Mouse (Mus musculus) erythroblast, embryonic 14.5 days (primary cell): Measurements from ENCODE around the gene Cyp39a1. TPM values are rescaled to one million over a fixed set of nuclear protein-coding genes. Genes with fewer than 3 reads are reported as not detected.

Experiments used
- H3K27me3 ChIP-seq: 2 replicates; pipeline ENCODE4 v1.6.1; 2012; ENCODE audit warnings: inconsistent platforms; ENCODE audit not compliant: control insufficient read depth
- H3K36me3 ChIP-seq: 2 replicates; pipeline ENCODE4 v1.6.1; 2012; ENCODE audit warnings: mild to moderate bottlenecking, inconsistent platforms; ENCODE audit not compliant: control insufficient read depth
- H3K4me1 ChIP-seq: 2 replicates; pipeline ENCODE4 v1.6.1; 2012; ENCODE audit warnings: inconsistent platforms; ENCODE audit not compliant: control insufficient read depth
- H3K4me3 ChIP-seq: replicated peaks from 2 replicates; pipeline ENCODE3; 2012; ENCODE audit warnings: moderate library complexity, mild to moderate bottlenecking, inconsistent platforms
- H3K9me3 ChIP-seq: 2 replicates; pipeline ENCODE4 v1.6.1; 2012; ENCODE audit warnings: low read length, inconsistent platforms, mixed read lengths; ENCODE audit not compliant: control insufficient read depth
- GATA1 ChIP-seq: IDR thresholded peaks from 2 replicates; pipeline ENCODE4 v1.6.1; 2012; ENCODE audit warnings: low read length, inconsistent platforms, mixed read lengths
- TAL1 ChIP-seq: IDR thresholded peaks from 3 replicates; pipeline ENCODE4 v1.6.1; 2012; ENCODE audit warnings: low read length, inconsistent platforms, mixed read lengths
- polyA plus RNA-seq: library from polyadenylated mRNA; stranded (reverse); fragments of >175 nt; gene quantifications from 2 replicates; pipeline ENCODE4 v1.2.3, GENCODE M21; 2012

Cyp39a1 gene
- polyA plus RNA-seq, 1 experiment: not detected

GRCm38 (mm10) chr17:43671907-43672306 is 4.7 kb downstream of the Cyp39a1 start:
- H3K4me1 ChIP-seq: peaks cover 5% of the 10 kb centered on the region
- no peaks in the 10 kb centered on the region for H3K36me3 ChIP-seq
- H3K4me3 ChIP-seq: no peak overlapping the region
- TF ChIP-seq TAL1: no peak
- no peak for TF ChIP-seq GATA1
- peaks cover 6% of the 10 kb centered on the region for H3K27me3 ChIP-seq
- H3K9me3 ChIP-seq: no peaks in the 10 kb centered on the region

DNA sequence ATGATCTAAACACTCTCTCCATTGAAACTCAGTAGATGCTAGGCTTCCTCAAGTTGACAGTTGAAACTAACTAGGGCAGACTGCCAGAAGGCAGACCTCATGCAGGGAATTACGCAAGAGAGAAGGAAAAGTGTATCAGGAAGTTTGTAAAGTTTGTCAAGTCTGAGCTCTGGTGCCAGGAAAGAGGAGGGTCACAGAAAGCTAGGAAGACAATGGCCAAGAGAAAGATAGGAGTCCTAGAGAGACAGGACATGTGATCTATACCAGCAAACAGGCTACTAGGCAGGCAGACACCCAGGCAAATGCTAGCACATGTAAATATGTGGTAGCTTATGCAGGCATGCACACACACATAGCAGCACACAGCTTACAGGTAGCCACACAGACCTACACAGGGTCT is 8.0 kb downstream of the Cyp39a1 start:
- no peaks in the 10 kb centered on the region for H3K27me3 ChIP-seq
- H3K9me3 ChIP-seq: no peaks in the 10 kb centered on the region
- no peaks in the 10 kb centered on the region for H3K36me3 ChIP-seq
- no peaks in the 10 kb centered on the region for H3K4me1 ChIP-seq
- no peak for TF ChIP-seq GATA1
- no peak for TF ChIP-seq TAL1
- H3K4me3 ChIP-seq: no peak overlapping the region

DNA sequence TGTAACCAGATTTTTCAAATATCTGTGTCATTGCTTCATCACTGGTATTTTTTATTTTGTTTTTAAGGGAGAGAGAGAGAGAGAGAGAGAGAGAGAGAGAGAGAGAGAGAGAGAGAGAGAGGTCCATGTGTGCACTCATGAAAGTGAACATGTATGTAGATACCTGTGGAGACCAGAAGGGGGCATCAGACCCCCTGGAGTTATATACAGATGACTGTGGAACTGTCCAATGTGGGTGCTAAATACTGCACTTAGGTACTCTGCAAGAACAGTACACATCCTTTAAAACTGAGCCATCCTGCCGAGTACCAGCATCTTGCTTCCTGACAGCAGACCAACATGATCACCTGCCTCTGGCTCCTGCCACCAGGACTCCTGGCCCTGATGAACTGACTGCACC is 9.0 kb downstream of the Cyp39a1 start:
- Histone ChIP-seq H3K27me3 (no peaks in the 10 kb centered on the region), H3K4me1 (no peaks in the 10 kb centered on the region), H3K9me3 (no peaks in the 10 kb centered on the region), H3K36me3 (no peaks in the 10 kb centered on the region), H3K4me3 (no peak overlapping the region)
- no peak for TF ChIP-seq GATA1
- no peak for TF ChIP-seq TAL1

DNA sequence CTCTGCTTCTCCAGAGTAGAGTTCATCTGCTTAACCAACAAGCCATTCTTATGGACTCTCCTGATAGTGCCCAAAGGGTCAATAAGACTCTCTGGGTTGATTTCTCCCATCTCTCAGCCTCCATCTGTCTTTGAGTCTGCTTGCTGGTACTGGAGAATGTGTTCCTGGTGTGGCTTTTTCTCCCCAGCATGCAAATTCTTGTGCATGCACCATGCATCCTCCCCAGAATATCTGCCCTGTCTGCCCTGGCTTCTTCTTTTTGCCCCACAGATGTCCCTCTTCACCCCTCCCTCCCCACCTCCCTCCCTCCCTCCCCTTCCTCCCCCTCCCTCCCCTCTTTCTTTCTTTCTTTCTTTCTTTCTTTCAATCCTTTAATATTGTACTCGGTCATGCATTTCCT is 10.1 kb downstream of the Cyp39a1 start:
- no peaks in the 10 kb centered on the region for H3K4me1 ChIP-seq
- TF ChIP-seq TAL1 (no peak), GATA1 (no peak)
- H3K36me3 ChIP-seq: no peaks in the 10 kb centered on the region
- H3K4me3 ChIP-seq: no peak overlapping the region
- no peaks in the 10 kb centered on the region for H3K27me3 ChIP-seq
- H3K9me3 ChIP-seq: no peaks in the 10 kb centered on the region

DNA sequence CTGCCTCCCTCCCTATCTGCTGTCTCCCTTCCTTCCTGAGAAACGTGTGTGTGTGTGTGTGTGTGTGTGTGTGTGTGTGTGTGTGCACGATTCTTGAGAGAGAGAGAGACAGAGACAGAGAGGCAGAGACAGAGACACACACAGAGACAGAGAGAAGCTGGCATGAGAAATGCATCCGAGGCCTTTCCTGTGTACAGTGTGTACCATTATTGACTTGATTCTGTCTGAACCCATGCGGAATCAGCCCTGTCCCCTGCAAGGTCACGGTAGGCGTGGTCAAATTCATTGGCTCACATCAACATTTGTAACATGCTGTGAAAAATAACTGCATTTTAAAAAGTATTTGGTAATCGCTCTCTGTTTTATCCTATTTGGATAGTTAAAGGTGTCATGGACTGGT is 16.9 kb downstream of the Cyp39a1 start:
- Histone ChIP-seq H3K9me3 (no peaks in the 10 kb centered on the region), H3K36me3 (no peaks in the 10 kb centered on the region), H3K4me1 (no peaks in the 10 kb centered on the region), H3K27me3 (no peaks in the 10 kb centered on the region), H3K4me3 (no peak overlapping the region)
- TF ChIP-seq TAL1: no peak
- no peak for TF ChIP-seq GATA1

DNA sequence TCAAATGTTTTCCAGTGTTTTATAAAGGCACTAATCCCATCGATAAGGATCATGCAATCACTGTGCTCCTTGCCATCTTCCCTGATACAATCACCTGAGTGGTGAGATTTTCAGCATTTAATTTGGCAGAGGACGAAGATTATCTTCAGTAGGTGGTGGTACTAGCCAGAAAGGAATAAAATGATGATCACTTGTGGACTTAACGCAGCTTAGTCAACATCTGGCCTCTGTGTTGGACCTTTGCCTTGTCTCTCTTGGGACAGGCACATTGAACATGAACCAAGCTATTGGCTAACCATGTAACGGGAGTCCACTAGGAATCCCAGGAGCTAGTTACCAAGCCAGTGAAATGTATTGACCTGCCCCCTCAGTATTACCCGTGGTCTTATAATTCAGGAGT is 17.4 kb downstream of the Cyp39a1 start:
- no peaks in the 10 kb centered on the region for H3K9me3 ChIP-seq
- no peaks in the 10 kb centered on the region for H3K4me1 ChIP-seq
- TF ChIP-seq GATA1 (no peak), TAL1 (no peak)
- H3K36me3 ChIP-seq: no peaks in the 10 kb centered on the region
- H3K27me3 ChIP-seq: no peaks in the 10 kb centered on the region
- H3K4me3 ChIP-seq: no peak overlapping the region

- Histone ChIP-seq H3K4me3 (no peak overlapping the region), H3K4me1 (no peaks in the 10 kb centered on the region), H3K27me3 (no peaks in the 10 kb centered on the region), H3K36me3 (no peaks in the 10 kb centered on the region), H3K9me3 (no peaks in the 10 kb centered on the region)
- no peak for TF ChIP-seq GATA1
- no peak for TF ChIP-seq TAL1
Measured at GRCm38 (mm10) chr17:43689591-43689990, 22.4 kb downstream of the Cyp39a1 start.

GRCm38 (mm10) chr17:43698997-43699649 is 31.9 kb downstream of the Cyp39a1 start:
- Histone ChIP-seq H3K4me3 (no peak overlapping the region), H3K27me3 (no peaks in the 10 kb centered on the region), H3K36me3 (no peaks in the 10 kb centered on the region), H3K9me3 (no peaks in the 10 kb centered on the region), H3K4me1 (no peaks in the 10 kb centered on the region)
- no peak for TF ChIP-seq TAL1
- TF ChIP-seq GATA1: no peak

GRCm38 (mm10) chr17:43701060-43701459 is 33.8 kb downstream of the Cyp39a1 start:
- Histone ChIP-seq H3K4me3 (no peak overlapping the region), H3K4me1 (no peaks in the 10 kb centered on the region)
- TF ChIP-seq GATA1 (no peak), TAL1 (no peak)

More at GRCm38 (mm10) chr17:43701060-43701459, 33.8 kb downstream of the Cyp39a1 start:
- no peaks in the 10 kb centered on the region for H3K27me3 ChIP-seq
- no peaks in the 10 kb centered on the region for H3K36me3 ChIP-seq
- H3K9me3 ChIP-seq: no peaks in the 10 kb centered on the region
